Mouse (Mus musculus): ENCODE data around the gene Eri3.

Eri3 gene

DNA sequence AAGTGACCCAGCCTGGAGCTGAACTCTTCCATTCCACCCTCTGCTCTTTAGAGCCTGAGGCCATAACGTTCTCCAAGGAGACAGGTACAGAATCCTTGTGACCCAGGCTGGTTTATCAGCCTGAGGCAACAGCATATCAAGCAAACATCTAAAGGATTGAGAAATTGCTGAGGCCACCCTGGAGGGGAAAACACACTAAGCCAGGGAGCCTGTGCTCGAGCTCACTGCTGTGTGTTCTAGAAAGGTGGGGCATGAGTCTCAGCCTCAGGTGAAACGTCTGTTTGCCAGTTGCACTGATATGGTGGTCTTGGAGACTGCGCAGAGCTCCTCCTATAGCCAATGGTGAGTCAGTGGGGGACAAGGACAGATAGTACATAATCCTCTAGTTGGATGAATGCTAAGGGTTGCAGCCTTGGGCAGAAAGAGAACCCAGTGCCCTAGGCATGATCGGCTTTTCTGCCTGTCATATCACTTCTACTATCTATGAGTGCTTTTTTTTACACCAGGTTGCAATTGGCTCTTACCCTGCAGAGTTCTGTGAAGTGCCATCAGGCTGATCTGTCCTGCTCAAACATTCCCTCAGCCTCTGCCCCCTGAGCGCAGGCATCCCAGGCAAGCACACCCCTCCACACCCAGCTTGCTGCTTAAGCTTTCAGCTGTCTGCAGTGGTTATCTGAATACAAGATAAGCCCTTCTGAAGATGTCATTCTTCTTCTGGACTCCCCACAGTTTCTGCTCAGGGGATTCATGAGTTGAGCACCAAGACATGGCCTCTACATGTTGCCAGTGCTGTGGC is 163.3 kb downstream of the Eri3 start:
- DNase-seq (ENCODE audit: extremely low read depth, low read depth, low spot score): no peak

All from fat pad, adult 2 months (tissue).